Mouse (Mus musculus) heart, embryonic 14.5 days (tissue): Measurements from ENCODE around the gene Rnf220. TPM values are rescaled to one million over a fixed set of nuclear protein-coding genes. Genes with fewer than 3 reads are reported as not detected.
"Not testable (repeated sequence)": the region's sequence is repeated elsewhere in the genome, so short reads cannot be mapped to it uniquely, and the experiment has no call there.

ENCODE experiments used
- ATAC-seq: fragments of 200-750 bp; cut with Nextera tagmentation; 2 replicates; pipeline ENCODE4 v1.8.0; 2017; ENCODE audit warnings: low read depth, moderate TSS enrichment; ENCODE audit not compliant: insufficient number of reproducible peaks, insufficient read depth, low FRiP score
- H3K27ac ChIP-seq, 2 experiments: fragments of 200-500 bp in 1 of 2; fragments of 300-500 bp in 1 of 2; sonication (generic) in 1 of 2; replicated peaks in 1 of 2; 2 replicates each; pipeline ENCODE4 v1.5.1; 2012 to 2014; ENCODE audit warnings: low read depth in 2 of 2, low read length in 2 of 2, control low read depth in 1 of 2, mild to moderate bottlenecking in 1 of 2, mixed read lengths in 1 of 2; ENCODE audit not compliant: control insufficient read depth in 1 of 2, insufficient read depth in 1 of 2
- H3K27me3 ChIP-seq: fragments of 300-500 bp; sonication (generic); 2 replicates; pipeline ENCODE4 v1.6.1; 2014; ENCODE audit warnings: mild to moderate bottlenecking, low read length, control low read depth; ENCODE audit not compliant: control insufficient read depth, insufficient read depth
- H3K36me3 ChIP-seq: fragments of 300-500 bp; sonication (generic); 2 replicates; pipeline ENCODE4 v1.6.1; 2014; ENCODE audit warnings: mild to moderate bottlenecking, control low read depth, low read length, mixed read lengths; ENCODE audit not compliant: control insufficient read depth, insufficient read depth
- H3K4me1 ChIP-seq, 2 experiments: fragments of 200-500 bp in 1 of 2; fragments of 300-500 bp in 1 of 2; sonication (generic) in 1 of 2; 2 replicates each; pipeline ENCODE4 v1.6.1; 2012 to 2014; ENCODE audit warnings: low read length in 2 of 2, control low read depth in 1 of 2, mixed read lengths in 1 of 2; ENCODE audit not compliant: control insufficient read depth in 2 of 2, insufficient read depth in 2 of 2
- H3K4me2 ChIP-seq: fragments of 300-500 bp; sonication (generic); 2 replicates; pipeline ENCODE4 v1.6.1; 2014; ENCODE audit warnings: mild to moderate bottlenecking, low read length
- H3K4me3 ChIP-seq, 2 experiments: fragments of 200-500 bp in 1 of 2; fragments of 300-500 bp in 1 of 2; sonication (generic) in 1 of 2; 2 replicates each; pipeline ENCODE4 v1.5.1; 2012 to 2014; ENCODE audit warnings: low read length in 2 of 2, mild to moderate bottlenecking in 2 of 2, control low read depth in 1 of 2, low read depth in 1 of 2, moderate library complexity in 1 of 2; ENCODE audit not compliant: control insufficient read depth in 1 of 2, insufficient read depth in 1 of 2
- H3K9ac ChIP-seq: fragments of 300-500 bp; sonication (generic); 2 replicates; pipeline ENCODE4 v1.6.1; 2014; ENCODE audit warnings: mild to moderate bottlenecking, low read length
- H3K9me3 ChIP-seq: fragments of 300-500 bp; sonication (generic); 2 replicates; pipeline ENCODE4 v1.6.1; 2016; ENCODE audit warnings: low read length, control low read depth; ENCODE audit not compliant: control insufficient read depth
- whole genome bisulfite sequencing: fragments of 180-500 bp; shearing (Covaris S2); extraction: QIAGEN DNeasy Blood & Tissue Kit; methylation state at CpG from one replicate; pipeline ENCODE4 v1.1.7; 2014; 5-methylcytosine and 5-hydroxymethylcytosine counted together
- polyA plus RNA-seq: library from polyadenylated mRNA; unstranded; fragments of >200 nt; fragmentation: Nextera tagmentation; extraction: Ambion mirVana; gene quantifications from 2 replicates; pipeline ENCODE4 v1.2.1, GENCODE M21; 2014

Gene Rnf220
- polyA plus RNA-seq, 1 experiment from 2014 or later = 36.4 TPM

GRCm38 (mm10) chr4:117262101-117262913 is 234.5 kb downstream of the Rnf220 start:
- ATAC-seq = no peak

GRCm38 (mm10) chr4:117261222-117261621 is 235.6 kb downstream of the Rnf220 start:
- WGBS = 76% methylated on average over 2 of the region's 2 CpGs
- H3K4me3 ChIP-seq = no peak overlapping the region
- no peak for ATAC-seq
- H3K9ac ChIP-seq = no peak overlapping the region
- no peaks in the 10 kb centered on the region for H3K9me3 ChIP-seq
- H3K4me2 ChIP-seq = no peak overlapping the region
- H3K27ac ChIP-seq = no peak overlapping the region
- 0 out of 2 replicates have a peak, but pooled peaks cover 6% of the 10 kb centered on the region for H3K36me3 ChIP-seq
- H3K27me3 ChIP-seq = no peaks in the 10 kb centered on the region
- H3K4me1 ChIP-seq = peaks cover 0 to 8% of the 10 kb centered on the region in 2 experiments; a peak in 1 of 4 replicates

More at GRCm38 (mm10) chr4:117262101-117262913, 234.5 kb downstream of the Rnf220 start:
- Histone ChIP-seq H3K4me1 (no peaks in the 10 kb centered on the region), H3K27ac (no peak overlapping the region), H3K9me3 (no peaks in the 10 kb centered on the region), H3K9ac (no peak overlapping the region), H3K4me3 (no peak overlapping the region), H3K27me3 (no peaks in the 10 kb centered on the region), H3K4me2 (no peak overlapping the region), H3K36me3 (0 out of 2 replicates have a peak, but pooled peaks cover 6% of the 10 kb centered on the region)
- WGBS = 66% methylated on average over 13 of the region's 13 CpGs

- not testable (repeated sequence) for ATAC-seq
Measured at GRCm38 (mm10) chr4:117259909-117260308, 236.9 kb downstream of the Rnf220 start.

GRCm38 (mm10) chr4:117254672-117255071 is 242.2 kb downstream of the Rnf220 start:
- ATAC-seq = no peak
- H3K9ac ChIP-seq = no peak overlapping the region
- H3K27ac ChIP-seq = no peak overlapping the region
- no peaks in the 10 kb centered on the region for H3K27me3 ChIP-seq
- no peaks in the 10 kb centered on the region for H3K9me3 ChIP-seq
- peaks cover 26 to 30% of the 10 kb centered on the region in 2 experiments for H3K4me1 ChIP-seq
- 62% methylated on average over 6 of the region's 6 CpGs for WGBS
- H3K36me3 ChIP-seq = 0 out of 2 replicates have a peak, but pooled peaks cover 6% of the 10 kb centered on the region
- H3K4me2 ChIP-seq = no peak overlapping the region
- H3K4me3 ChIP-seq = no peak overlapping the region

More at GRCm38 (mm10) chr4:117259909-117260308, 236.9 kb downstream of the Rnf220 start:
- H3K4me2 ChIP-seq, H3K4me3 ChIP-seq, H3K9ac ChIP-seq, H3K9me3 ChIP-seq, H3K27ac ChIP-seq, H3K27me3 ChIP-seq, H3K36me3 ChIP-seq: not testable (repeated sequence)
- WGBS = 67% methylated on average over 6 of the region's 6 CpGs
- H3K4me1 ChIP-seq = peaks cover 3 to 10% of the 10 kb centered on the region in 2 experiments; a peak in 3 of 4 replicates

- peak overlapping the region in 1 of 2 experiments; percentile 42; a peak in 2 of 4 replicates for H3K27ac ChIP-seq
- H3K4me2 ChIP-seq = peak overlapping the region; percentile 75; the same call in 1 of the 2 replicates
- 66% methylated on average over 5 of the region's 5 CpGs for WGBS
- peaks cover 26 to 30% of the 10 kb centered on the region in 2 experiments for H3K4me1 ChIP-seq
- H3K9me3 ChIP-seq = no peaks in the 10 kb centered on the region
- H3K36me3 ChIP-seq = 0 out of 2 replicates have a peak, but pooled peaks cover 6% of the 10 kb centered on the region
- no peak overlapping the region for H3K4me3 ChIP-seq
- peak overlapping the region; percentile 42; the same call in 1 of the 2 replicates for H3K9ac ChIP-seq
- H3K27me3 ChIP-seq = no peaks in the 10 kb centered on the region
- ATAC-seq = no peak
Measured at GRCm38 (mm10) chr4:117254017-117254627, 242.7 kb downstream of the Rnf220 start.

GRCm38 (mm10) chr4:117253218-117254016 is 243.4 kb downstream of the Rnf220 start:
- peak overlapping the region; percentile 60 to 89 for H3K27ac ChIP-seq
- H3K4me1 ChIP-seq = peaks cover 26 to 30% of the 10 kb centered on the region in 2 experiments
- H3K4me3 ChIP-seq = no peak overlapping the region
- H3K9me3 ChIP-seq = no peaks in the 10 kb centered on the region
- no peaks in the 10 kb centered on the region for H3K27me3 ChIP-seq
- no peaks in the 10 kb centered on the region for H3K36me3 ChIP-seq
- 46% methylated on average over 12 of the region's 12 CpGs for WGBS
- no peak for ATAC-seq
- peak overlapping the region; percentile 75 for H3K4me2 ChIP-seq
- peak overlapping the region; percentile 79 for H3K9ac ChIP-seq

GRCm38 (mm10) chr4:117252755-117253154 is 244.1 kb downstream of the Rnf220 start:
- Histone ChIP-seq H3K36me3 (no peaks in the 10 kb centered on the region), H3K27ac (peak overlapping the region; percentile 35 to 89), H3K4me3 (peak overlapping the region in 1 of 2 experiments; percentile 70; a peak in 1 of 4 replicates), H3K4me1 (peaks cover 26 to 30% of the 10 kb centered on the region in 2 experiments), H3K9ac (peak overlapping the region; percentile 79), H3K4me2 (peak overlapping the region; percentile 75), H3K27me3 (no peaks in the 10 kb centered on the region), H3K9me3 (no peaks in the 10 kb centered on the region)
- ATAC-seq = no peak
- WGBS = 85% methylated on average over 5 of the region's 5 CpGs
